Mouse (Mus musculus) brain, embryonic 14.5 days (tissue): Measurements from ENCODE around the gene 4930539E08Rik.

Source experiments
- CTCF ChIP-seq: fragments of 200-500 bp; IDR thresholded peaks from 2 replicates; pipeline ENCODE4 v1.5.1; 2012; ENCODE audit warnings: inconsistent platforms, mild to moderate bottlenecking, moderate library complexity, borderline replicate concordance; ENCODE audit not compliant: insufficient read depth, insufficient read length; ENCODE audit errors: extremely low read depth
- POLR2A ChIP-seq: fragments of 200-500 bp; IDR thresholded peaks from 2 replicates; pipeline ENCODE4 v1.6.1; 2012; ENCODE audit warnings: mild to moderate bottlenecking, inconsistent platforms, borderline replicate concordance; ENCODE audit not compliant: poor library complexity, insufficient read depth, insufficient read length, severe bottlenecking; ENCODE audit errors: extremely low read depth

- TF ChIP-seq POLR2A: no peak
- no peak for TF ChIP-seq CTCF
Observed at GRCm38 (mm10) chr17:28928004-28928403, 12.9 kb upstream of the 4930539E08Rik start.
